Mouse (Mus musculus) gastrocnemius, adult 8-10 months (tissue): Measurements from ENCODE around the gene Sec24c. TPM values are rescaled to one million over a fixed set of nuclear protein-coding genes. Genes with fewer than 3 reads are reported as not detected.
"Not testable (repeated sequence)": the region's sequence is repeated elsewhere in the genome, so short reads cannot be mapped to it uniquely, and the experiment has no call there.

Experiments
- DNase-seq, 2 experiments: peaks; one replicate each; pipeline ENCODE4 v3.0.0; 2022; ENCODE audit warnings: low spot score in 2 of 2
- total RNA-seq, 4 experiments: library from RNA; stranded (reverse); gene quantifications; 2 replicates each; pipeline ENCODE4 v1.2.4; 2022

The Sec24c gene
- total RNA-seq, 4 experiments from 2014 or later = 64.6 to 79.3 (median 71.4) TPM

- DNase-seq = no peak
Observed at GRCm38 (mm10) chr14:20696986-20697385, 22.9 kb downstream of the Sec24c start.

DNA sequence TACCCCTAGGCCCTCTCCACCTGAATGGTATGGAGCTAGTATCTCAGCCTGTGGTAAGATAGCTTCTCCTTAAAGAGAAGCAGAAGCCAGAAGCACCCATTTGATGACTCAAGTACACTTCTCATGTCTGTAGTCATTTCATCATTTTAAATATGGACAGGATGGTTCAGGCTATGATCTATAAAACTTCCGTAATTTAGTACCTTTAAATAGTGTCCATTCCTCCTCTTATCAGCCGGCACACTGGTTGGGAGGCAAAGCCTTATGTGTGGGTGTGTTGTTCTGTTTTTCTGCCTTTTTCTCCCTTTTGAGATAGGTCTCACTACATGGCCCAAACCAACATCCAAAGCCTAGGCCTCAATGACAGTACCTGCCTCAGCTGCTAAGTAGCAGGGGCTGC is 24.4 kb downstream of the Sec24c start:
- DNase-seq = no peak

DNA sequence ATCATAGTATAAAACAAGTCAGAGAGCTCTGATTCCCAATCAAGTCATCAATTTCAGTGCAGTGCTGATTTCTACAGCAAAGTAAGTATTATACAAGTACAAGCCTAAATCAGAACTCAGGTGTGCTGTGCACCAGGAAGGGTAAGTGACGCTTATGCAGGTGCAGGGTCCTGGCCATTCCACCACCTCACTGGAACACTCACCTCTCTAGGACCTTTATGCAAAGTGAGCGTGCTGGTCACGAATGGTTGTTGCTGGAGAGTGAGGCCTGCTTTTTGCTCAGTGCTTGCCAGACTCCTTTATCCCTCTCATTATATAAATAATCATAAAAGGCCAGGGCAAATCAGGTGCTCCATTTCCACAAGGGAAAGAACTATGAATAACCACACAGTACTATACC is 26.3 kb downstream of the Sec24c start:
- DNase-seq = no peak

GRCm38 (mm10) chr14:20701554-20701953 is 27.4 kb downstream of the Sec24c start:
- DNase-seq = no peak

- no peak for DNase-seq
Observed at GRCm38 (mm10) chr14:20702096-20702740, 28.1 kb downstream of the Sec24c start.

- DNase-seq = peak; percentile 85 to 89
Observed at GRCm38 (mm10) chr14:20702741-20703381, 28.8 kb downstream of the Sec24c start, which contains the start of gene Chchd1. Gene Chchd1 (plus strand): TSS chr14:20703006.

DNA sequence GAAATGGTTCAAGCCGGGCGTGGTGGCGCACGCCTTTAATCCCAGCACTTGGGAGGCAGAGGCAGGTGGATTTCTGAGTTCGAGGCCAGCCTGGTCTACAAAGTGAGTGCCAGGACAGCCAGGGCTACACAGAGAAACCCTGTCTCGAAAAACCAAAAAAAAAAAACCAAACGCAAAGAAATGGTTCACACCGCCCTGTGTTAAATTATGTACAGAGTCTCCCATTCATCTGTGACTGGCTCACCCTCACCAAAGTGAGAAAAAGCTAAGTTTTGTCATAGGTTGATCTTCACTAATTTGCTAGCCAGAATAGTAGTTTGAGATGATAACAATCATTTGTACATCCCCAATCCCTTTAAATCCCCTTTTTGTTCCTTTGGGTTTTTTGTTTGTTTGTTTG is 29.4 kb downstream of the Sec24c start:
- DNase-seq = not testable (repeated sequence)

- peak; percentile 74 to 81 for DNase-seq
Observed at GRCm38 (mm10) chr14:20707201-20708190, 33.4 kb downstream of the Sec24c start, which contains the start of gene Zswim8. Gene Zswim8 (plus strand): TSS chr14:20707552.

GRCm38 (mm10) chr14:20708239-20708638 is 34.1 kb downstream of the Sec24c start:
- no peak for DNase-seq

DNA sequence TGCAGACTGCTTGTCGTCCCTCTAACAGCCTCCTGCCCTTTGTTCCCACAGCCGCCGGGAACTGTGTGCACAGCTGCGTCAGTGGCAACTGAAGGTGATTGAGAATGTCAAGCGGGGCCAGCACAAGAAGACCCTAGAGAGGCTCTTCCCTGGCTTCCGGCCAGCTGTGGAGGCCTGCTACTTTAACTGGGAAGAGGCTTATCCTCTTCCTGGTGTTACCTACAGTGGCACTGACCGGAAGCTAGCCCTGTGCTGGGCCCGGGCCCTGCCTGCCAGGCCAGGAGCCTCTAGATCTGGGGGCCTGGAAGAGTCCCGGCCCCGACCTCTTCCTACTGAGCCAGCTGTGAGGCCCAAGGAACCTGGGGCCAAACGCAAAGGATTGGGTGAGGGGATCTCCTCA is 39.7 kb downstream of the Sec24c start:
- DNase-seq = no peak

- DNase-seq = no peak
Observed at GRCm38 (mm10) chr14:20718443-20718842, 44.3 kb downstream of the Sec24c start.

DNA sequence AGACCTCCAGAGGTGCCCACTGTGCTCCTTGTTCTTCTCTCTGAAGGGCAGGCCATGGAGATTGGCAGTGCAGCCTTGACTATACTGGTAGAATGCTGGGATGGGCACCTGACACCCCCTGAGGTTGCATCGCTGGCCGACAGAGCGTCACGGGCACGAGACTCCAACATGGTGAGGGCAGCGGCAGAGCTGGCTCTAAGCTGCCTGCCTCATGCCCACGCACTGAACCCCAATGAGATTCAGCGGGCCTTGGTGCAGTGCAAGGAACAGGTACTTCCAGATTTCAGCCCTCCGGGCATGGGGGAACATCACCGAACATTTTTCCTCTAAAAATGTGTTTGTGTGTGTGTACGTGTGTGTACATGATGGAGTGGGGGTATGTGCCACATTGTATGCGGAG is 45.7 kb downstream of the Sec24c start:
- DNase-seq = no peak

GRCm38 (mm10) chr14:20721371-20721770 is 47.3 kb downstream of the Sec24c start:
- DNase-seq = no peak

- DNase-seq = no peak
Observed at GRCm38 (mm10) chr14:20723006-20723405, 48.9 kb downstream of the Sec24c start.

- no peak for DNase-seq
Observed at GRCm38 (mm10) chr14:20724043-20724442, 49.9 kb downstream of the Sec24c start.

- DNase-seq = no peak
Observed at GRCm38 (mm10) chr14:20725660-20726339, 51.7 kb downstream of the Sec24c start.

DNA sequence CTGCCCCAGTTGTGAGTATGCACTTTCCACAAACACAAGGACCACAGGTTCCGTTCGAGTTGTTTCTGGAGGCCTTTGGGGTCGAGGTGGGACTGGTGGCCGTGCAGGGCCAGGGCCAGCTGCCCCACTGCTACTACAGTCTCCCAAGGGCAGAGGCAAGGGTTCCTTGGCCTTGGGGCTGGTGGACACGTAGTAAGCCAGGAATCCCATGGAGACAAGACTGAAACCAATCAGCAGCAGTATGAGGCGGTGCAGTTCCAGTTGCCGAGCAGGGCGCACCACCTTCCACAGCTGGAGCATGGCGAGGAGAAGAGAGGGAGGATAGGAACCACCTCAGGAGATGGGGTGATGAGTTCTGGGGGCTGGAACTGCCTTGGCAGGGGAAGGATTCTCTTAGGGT is 55.8 kb downstream of the Sec24c start:
- DNase-seq = no peak

DNA sequence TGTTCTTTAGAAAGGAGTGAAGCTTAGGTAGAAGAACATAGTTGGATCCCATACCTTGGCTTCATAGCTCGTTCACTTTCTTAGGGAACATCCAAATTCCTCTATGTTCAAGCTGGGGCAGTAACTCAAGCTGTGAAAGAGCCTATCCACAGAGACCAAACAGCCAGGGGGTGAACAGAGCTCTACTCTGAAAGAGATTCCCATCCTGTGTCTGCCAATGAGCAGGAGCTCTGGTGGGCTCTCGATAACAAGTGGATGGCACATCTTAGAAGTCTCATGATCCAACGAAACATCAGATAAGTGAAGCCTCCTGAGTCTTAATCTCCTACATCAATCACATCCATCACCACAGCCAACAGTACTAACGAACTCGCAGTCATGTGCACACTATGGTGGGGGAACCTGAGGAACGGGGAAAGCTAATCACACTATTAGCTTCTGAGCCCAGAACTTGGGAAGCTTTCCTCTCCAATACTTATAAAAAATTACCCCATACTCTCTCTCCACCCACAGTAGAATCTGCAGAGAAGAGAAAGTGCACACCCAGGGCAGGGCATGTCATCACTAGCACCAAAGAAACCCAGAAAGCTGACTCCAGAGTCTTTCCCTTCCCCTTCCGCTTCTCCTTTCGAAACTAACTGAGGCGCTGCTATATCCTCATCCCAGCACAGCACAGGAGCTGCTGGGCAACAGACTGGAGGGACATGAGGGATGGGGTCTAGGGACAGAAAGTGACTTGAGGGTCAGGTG is 56.9 kb downstream of the Sec24c start:
- DNase-seq = no peak

DNA sequence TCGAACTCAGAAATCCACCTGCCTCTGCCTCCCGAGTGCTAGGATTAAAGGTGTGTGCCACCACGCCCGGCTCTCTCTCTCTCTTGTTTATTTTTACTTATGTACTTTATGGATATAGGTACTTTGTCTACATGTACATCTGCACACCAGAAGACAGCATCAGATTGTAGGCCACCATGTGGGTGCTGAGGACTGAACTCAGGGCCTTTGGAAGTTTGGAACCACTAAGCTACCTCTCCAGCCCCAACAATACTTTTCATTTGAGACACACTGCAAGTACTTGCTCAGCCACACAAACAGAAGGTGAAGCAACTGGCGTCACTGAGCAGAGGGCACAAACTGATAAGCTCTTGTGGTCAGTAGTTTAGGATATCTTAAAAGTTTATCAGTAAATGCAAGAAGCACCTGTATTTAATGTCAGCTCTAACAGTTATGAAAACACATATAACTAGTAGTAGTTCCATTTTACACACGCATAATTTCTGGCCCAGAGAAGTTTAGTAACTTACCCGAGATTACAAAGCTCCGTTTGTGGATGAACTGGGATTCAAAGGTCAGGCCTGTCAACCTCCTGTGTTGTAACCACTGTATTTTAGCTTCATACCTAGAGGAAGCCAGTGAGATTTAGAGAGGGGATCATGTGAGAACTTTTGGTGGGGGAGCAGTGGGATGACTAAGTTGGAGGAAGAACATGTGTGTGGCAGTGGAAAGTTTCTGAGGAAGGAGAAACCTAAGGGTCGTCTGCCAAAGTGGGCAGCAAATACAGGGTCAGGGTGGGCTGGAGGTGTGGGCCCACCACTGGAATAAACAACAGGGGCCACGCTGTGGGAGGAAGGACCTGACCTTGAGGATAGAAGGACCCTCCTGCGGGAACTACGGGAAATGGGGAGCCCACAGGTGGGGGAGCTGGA is 59.2 kb downstream of the Sec24c start:
- DNase-seq = no peak
